Mouse (Mus musculus) heart, embryonic 14.5 days (tissue): ENCODE data around the gene Efcab11. TPM values are rescaled to one million over a fixed set of nuclear protein-coding genes. Genes with fewer than 3 reads are reported as not detected.

Experiments
- ATAC-seq: fragments of 200-750 bp; cut with Nextera tagmentation; 2 replicates; pipeline ENCODE4 v1.8.0; 2017; ENCODE audit warnings: low read depth, moderate TSS enrichment; ENCODE audit not compliant: insufficient number of reproducible peaks, insufficient read depth, low FRiP score
- H3K27ac ChIP-seq, 2 experiments: fragments of 200-500 bp in 1 of 2; fragments of 300-500 bp in 1 of 2; sonication (generic) in 1 of 2; replicated peaks in 1 of 2; 2 replicates each; pipeline ENCODE4 v1.5.1; 2012 to 2014; ENCODE audit warnings: low read depth in 2 of 2, low read length in 2 of 2, control low read depth in 1 of 2, mild to moderate bottlenecking in 1 of 2, mixed read lengths in 1 of 2; ENCODE audit not compliant: control insufficient read depth in 1 of 2, insufficient read depth in 1 of 2
- H3K27me3 ChIP-seq: fragments of 300-500 bp; sonication (generic); 2 replicates; pipeline ENCODE4 v1.6.1; 2014; ENCODE audit warnings: mild to moderate bottlenecking, low read length, control low read depth; ENCODE audit not compliant: control insufficient read depth, insufficient read depth
- H3K36me3 ChIP-seq: fragments of 300-500 bp; sonication (generic); 2 replicates; pipeline ENCODE4 v1.6.1; 2014; ENCODE audit warnings: mild to moderate bottlenecking, control low read depth, low read length, mixed read lengths; ENCODE audit not compliant: control insufficient read depth, insufficient read depth
- H3K4me1 ChIP-seq, 2 experiments: fragments of 200-500 bp in 1 of 2; fragments of 300-500 bp in 1 of 2; sonication (generic) in 1 of 2; 2 replicates each; pipeline ENCODE4 v1.6.1; 2012 to 2014; ENCODE audit warnings: low read length in 2 of 2, control low read depth in 1 of 2, mixed read lengths in 1 of 2; ENCODE audit not compliant: control insufficient read depth in 2 of 2, insufficient read depth in 2 of 2
- H3K4me2 ChIP-seq: fragments of 300-500 bp; sonication (generic); 2 replicates; pipeline ENCODE4 v1.6.1; 2014; ENCODE audit warnings: mild to moderate bottlenecking, low read length
- H3K4me3 ChIP-seq, 2 experiments: fragments of 200-500 bp in 1 of 2; fragments of 300-500 bp in 1 of 2; sonication (generic) in 1 of 2; 2 replicates each; pipeline ENCODE4 v1.5.1; 2012 to 2014; ENCODE audit warnings: low read length in 2 of 2, mild to moderate bottlenecking in 2 of 2, control low read depth in 1 of 2, low read depth in 1 of 2, moderate library complexity in 1 of 2; ENCODE audit not compliant: control insufficient read depth in 1 of 2, insufficient read depth in 1 of 2
- H3K9ac ChIP-seq: fragments of 300-500 bp; sonication (generic); 2 replicates; pipeline ENCODE4 v1.6.1; 2014; ENCODE audit warnings: mild to moderate bottlenecking, low read length
- H3K9me3 ChIP-seq: fragments of 300-500 bp; sonication (generic); 2 replicates; pipeline ENCODE4 v1.6.1; 2016; ENCODE audit warnings: low read length, control low read depth; ENCODE audit not compliant: control insufficient read depth
- WGBS: fragments of 180-500 bp; shearing (Covaris S2); extraction: QIAGEN DNeasy Blood & Tissue Kit; methylation state at CpG from one replicate; pipeline ENCODE4 v1.1.7; 2014; 5-methylcytosine and 5-hydroxymethylcytosine counted together
- polyA plus RNA-seq: library from polyadenylated mRNA; unstranded; fragments of >200 nt; fragmentation: Nextera tagmentation; extraction: Ambion mirVana; gene quantifications from 2 replicates; pipeline ENCODE4 v1.2.1, GENCODE M21; 2014

Gene Efcab11
- polyA plus RNA-seq, 1 experiment from 2014 or later = 11.0 TPM

DNA sequence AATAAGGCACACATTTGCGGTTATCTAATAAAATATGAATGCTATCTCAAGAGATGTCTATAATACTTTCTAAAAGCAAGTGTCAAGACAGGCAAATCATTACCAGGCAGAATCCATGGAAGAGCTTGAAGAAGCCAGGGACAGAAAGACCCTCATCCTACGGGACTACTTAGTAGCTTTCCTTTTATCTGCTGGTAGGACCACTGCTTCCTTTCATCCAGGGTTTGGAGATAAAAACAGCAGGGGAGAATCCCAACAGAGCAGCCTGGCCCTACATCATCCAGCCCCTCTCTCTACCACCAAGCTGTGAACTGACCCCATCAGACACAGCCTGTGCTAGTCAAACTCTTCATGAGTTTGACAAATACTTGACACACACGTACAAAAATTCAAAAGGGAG, 103.8 kb downstream of the Efcab11 start:
- ATAC-seq = no peak
- Histone ChIP-seq H3K27ac (no peak overlapping the region), H3K27me3 (no peaks in the 10 kb centered on the region), H3K36me3 (no peaks in the 10 kb centered on the region), H3K4me1 (peaks cover 7 to 16% of the 10 kb centered on the region in 2 experiments), H3K9ac (no peak overlapping the region), H3K4me2 (no peak overlapping the region), H3K4me3 (no peak overlapping the region), H3K9me3 (no peaks in the 10 kb centered on the region)
- WGBS = 67% methylated on average over 3 of the region's 3 CpGs

DNA sequence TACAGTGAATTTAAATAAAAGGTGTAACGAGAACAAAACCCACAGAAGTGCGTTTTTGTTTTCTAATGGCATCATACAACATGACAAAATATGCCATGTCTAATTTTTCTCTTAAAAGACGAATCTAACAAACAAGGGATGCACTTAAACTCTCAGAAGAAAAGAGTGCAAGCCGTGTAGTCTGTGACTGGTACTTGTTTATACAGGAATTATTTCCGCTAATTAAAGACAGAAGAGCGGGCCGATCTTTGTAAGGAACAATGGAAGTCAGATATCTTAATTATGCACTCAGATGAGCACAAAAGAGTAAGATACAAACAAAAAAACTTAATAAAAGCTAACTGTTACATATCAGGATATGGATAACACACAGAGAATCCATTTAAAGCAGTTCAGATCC, 104.3 kb downstream of the Efcab11 start:
- no peak for ATAC-seq
- no peak overlapping the region for H3K27ac ChIP-seq

GRCm38 (mm10) chr12:99776497-99777139, 107.6 kb downstream of the Efcab11 start:
- Histone ChIP-seq H3K27me3 (no peaks in the 10 kb centered on the region), H3K9ac (no peak overlapping the region), H3K9me3 (no peaks in the 10 kb centered on the region), H3K36me3 (no peaks in the 10 kb centered on the region), H3K4me3 (no peak overlapping the region), H3K4me2 (0 out of 2 replicates have a peak overlapping the region, but pooled peaks have one; percentile 13), H3K27ac (no peak overlapping the region), H3K4me1 (peaks cover 7% of the 10 kb centered on the region in 2 experiments)
- ATAC-seq = no peak
- WGBS = 35% methylated on average over 8 of the region's 8 CpGs

More for the DNA sequence above, 104.3 kb downstream of the Efcab11 start:
- H3K27me3 ChIP-seq = no peaks in the 10 kb centered on the region
- H3K9ac ChIP-seq = no peak overlapping the region
- H3K36me3 ChIP-seq = no peaks in the 10 kb centered on the region
- 79% methylated on average over 7 of the region's 7 CpGs for WGBS
- H3K9me3 ChIP-seq = no peaks in the 10 kb centered on the region
- H3K4me2 ChIP-seq = no peak overlapping the region
- peaks cover 7 to 14% of the 10 kb centered on the region in 2 experiments for H3K4me1 ChIP-seq
- H3K4me3 ChIP-seq = no peak overlapping the region

GRCm38 (mm10) chr12:99774864-99775263, 109.4 kb downstream of the Efcab11 start:
- H3K9me3 ChIP-seq = no peaks in the 10 kb centered on the region
- WGBS = 81% methylated on average over 2 of the region's 2 CpGs
- no peak overlapping the region for H3K4me3 ChIP-seq
- no peak for ATAC-seq
- peaks cover 7% of the 10 kb centered on the region in 2 experiments for H3K4me1 ChIP-seq
- no peaks in the 10 kb centered on the region for H3K36me3 ChIP-seq
- no peaks in the 10 kb centered on the region for H3K27me3 ChIP-seq
- no peak overlapping the region for H3K27ac ChIP-seq
- no peak overlapping the region for H3K4me2 ChIP-seq
- no peak overlapping the region for H3K9ac ChIP-seq

GRCm38 (mm10) chr12:99773636-99774193, 110.5 kb downstream of the Efcab11 start:
- no peak overlapping the region for H3K4me3 ChIP-seq
- H3K27ac ChIP-seq = no peak overlapping the region
- no peaks in the 10 kb centered on the region for H3K36me3 ChIP-seq
- H3K27me3 ChIP-seq = no peaks in the 10 kb centered on the region
- H3K4me2 ChIP-seq = no peak overlapping the region
- ATAC-seq = no peak
- H3K9ac ChIP-seq = no peak overlapping the region
- WGBS = 78% methylated on average over 5 of the region's 5 CpGs
- H3K4me1 ChIP-seq = peaks cover 7% of the 10 kb centered on the region in 2 experiments
- H3K9me3 ChIP-seq = no peaks in the 10 kb centered on the region

- Histone ChIP-seq H3K27ac (no peak overlapping the region), H3K4me1 (no peaks in the 10 kb centered on the region), H3K27me3 (no peaks in the 10 kb centered on the region), H3K9ac (no peak overlapping the region), H3K9me3 (no peaks in the 10 kb centered on the region), H3K4me3 (no peak overlapping the region), H3K36me3 (no peaks in the 10 kb centered on the region), H3K4me2 (no peak overlapping the region)
- 79% methylated on average over 7 of the region's 7 CpGs for WGBS
- no peak for ATAC-seq
Observed at GRCm38 (mm10) chr12:99771018-99771417, 113.2 kb downstream of the Efcab11 start.

DNA sequence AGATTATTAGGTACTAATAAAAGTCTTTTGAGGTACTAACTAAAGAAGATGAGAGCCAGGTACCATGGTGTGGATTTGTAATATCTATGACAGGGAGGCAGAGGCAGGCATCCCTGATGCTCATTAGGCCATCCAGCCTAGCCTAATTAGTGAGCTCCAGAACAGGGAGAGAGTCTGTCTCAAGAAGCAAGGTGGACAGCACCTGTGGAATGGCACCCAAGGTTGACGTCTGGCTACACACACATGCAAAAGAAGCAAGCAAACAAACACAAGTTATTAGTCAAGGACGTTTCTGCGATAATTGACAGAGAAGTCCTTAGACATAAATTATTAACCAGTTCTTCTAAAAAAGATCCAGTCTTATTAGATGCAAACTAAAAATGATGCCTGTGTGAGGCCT, 114.6 kb downstream of the Efcab11 start:
- no peak for ATAC-seq
- Histone ChIP-seq H3K9ac (no peak overlapping the region), H3K4me2 (no peak overlapping the region), H3K27me3 (no peaks in the 10 kb centered on the region), H3K36me3 (no peaks in the 10 kb centered on the region), H3K27ac (no peak overlapping the region), H3K4me1 (no peaks in the 10 kb centered on the region), H3K4me3 (no peak overlapping the region), H3K9me3 (no peaks in the 10 kb centered on the region)
- WGBS = 91% methylated on average over 3 of the region's 3 CpGs

DNA sequence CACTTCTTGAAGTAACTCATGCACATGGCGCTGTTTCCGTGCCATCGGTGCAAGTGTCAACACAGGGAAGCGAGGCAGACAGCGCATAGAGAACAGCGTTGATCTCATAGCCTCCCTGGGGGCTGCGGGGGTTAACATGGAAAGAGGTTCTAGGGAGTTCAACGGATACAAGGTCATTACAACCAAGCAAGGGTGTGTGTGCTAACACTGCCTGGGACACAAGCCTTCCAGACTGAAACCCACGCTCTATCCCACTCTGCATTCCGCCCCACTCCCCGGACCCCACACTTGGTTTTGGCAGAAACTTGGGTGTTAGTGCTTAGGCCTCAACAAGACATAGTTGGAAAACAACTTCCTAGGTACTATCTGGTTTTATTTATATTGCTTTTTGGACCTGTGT, 116.5 kb downstream of the Efcab11 start:
- Histone ChIP-seq H3K4me1 (no peaks in the 10 kb centered on the region), H3K4me2 (no peak overlapping the region), H3K27ac (no peak overlapping the region), H3K27me3 (no peaks in the 10 kb centered on the region), H3K36me3 (no peaks in the 10 kb centered on the region), H3K9ac (no peak overlapping the region), H3K4me3 (no peak overlapping the region), H3K9me3 (no peaks in the 10 kb centered on the region)
- WGBS = 89% methylated on average over 11 of the region's 11 CpGs
- ATAC-seq = no peak
